Mouse (Mus musculus) lung, postnatal 36 days (tissue): Measurements from ENCODE around the gene Snx10.

Experiments
- DNase-seq: peaks from one replicate; pipeline ENCODE4 v3.0.0; 2022; ENCODE audit warnings: mixed read lengths

Gene Snx10

GRCm38 (mm10) chr6:51535571-51535970 is 11.9 kb downstream of the Snx10 start:
- no peak for DNase-seq

GRCm38 (mm10) chr6:51540525-51540924 is 16.8 kb downstream of the Snx10 start:
- peak; percentile 56 for DNase-seq

GRCm38 (mm10) chr6:51541422-51541821 is 17.7 kb downstream of the Snx10 start:
- no peak for DNase-seq

- no peak for DNase-seq
These were observed 18.4 kb downstream of the Snx10 start for GRCm38 (mm10) chr6:51542147-51542546.

GRCm38 (mm10) chr6:51543639-51544117 is 20.0 kb downstream of the Snx10 start:
- DNase-seq: no peak

DNA sequence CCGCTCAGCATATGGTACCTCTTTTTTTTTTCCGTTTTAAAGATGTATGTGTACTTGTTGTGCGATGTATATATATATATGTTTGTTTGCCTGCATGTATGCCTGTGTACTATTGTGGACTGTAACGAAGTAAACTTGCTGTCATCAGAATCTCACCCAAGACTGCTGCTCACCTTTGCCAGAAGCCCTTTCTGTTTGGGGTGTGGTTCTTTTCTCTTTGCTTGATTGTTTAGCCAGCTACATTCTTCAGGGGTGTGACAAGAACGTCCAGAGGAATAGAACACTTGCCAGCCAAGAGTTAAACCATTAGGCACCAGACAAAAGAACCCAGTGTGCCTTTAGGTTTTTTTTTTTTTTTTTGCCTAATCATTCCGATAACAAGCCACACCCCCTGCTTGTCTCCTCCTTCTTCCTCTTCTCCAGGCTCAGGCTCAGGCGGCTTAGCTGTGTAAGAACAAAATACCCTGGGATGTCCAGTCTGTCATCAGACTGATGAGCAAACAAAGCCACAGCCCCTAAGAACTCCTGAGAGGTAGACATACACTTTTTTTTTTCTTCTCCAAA is 20.5 kb downstream of the Snx10 start:
- peak; percentile 86 for DNase-seq

DNA sequence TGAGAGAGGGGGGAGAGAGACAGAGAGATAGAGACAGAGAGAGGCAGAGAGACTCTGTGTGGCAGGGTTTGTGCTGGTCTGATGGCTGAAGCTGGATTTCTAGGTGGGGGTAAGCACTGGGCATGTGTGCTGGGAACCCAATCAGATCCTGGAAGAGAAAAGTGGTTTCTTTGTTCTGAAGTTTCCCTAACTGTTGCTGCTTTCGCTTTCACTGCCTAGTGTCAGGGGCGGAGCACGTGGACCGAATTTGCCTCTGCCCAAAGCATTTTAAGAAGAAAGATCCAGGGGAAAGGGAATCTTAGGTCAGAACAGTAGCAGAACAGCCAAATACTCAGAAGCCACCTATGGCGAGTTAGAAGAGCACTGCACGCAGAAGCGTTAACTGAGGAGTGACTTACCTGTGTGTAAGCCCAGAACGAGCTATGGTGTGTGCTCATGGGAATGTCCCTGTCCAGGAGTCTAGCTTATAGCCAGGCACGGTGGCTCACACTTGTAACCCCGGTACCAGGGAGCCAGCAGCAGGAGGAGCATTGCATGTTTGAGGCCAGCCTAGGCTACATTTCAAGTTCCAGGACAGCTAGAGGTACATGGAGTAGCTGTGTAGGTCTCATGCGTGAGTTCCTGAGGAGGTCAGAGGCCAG is 21.6 kb downstream of the Snx10 start:
- DNase-seq: peak; percentile 80

- DNase-seq: no peak
These were observed 22.4 kb downstream of the Snx10 start for GRCm38 (mm10) chr6:51546085-51546484.

DNA sequence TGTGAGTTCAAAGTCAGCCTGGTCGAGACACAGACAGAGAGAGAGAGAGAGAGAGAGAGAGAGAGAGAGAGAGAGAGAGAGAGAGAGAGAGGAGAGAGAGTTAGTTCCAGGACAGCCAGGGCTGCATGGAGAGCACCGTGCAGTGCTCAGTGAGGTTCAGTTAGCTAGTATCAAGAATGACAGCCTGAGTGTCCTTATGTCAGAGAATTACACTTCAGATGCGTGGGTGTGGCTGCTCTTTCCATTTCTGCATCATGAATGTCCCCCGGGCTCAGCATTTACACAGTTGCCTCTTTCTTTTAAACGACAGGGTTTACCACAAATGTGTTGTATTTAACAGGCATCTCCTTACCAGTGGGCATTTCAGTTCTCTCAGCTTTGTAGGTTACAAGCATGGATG is 25.1 kb downstream of the Snx10 start:
- no peak for DNase-seq

GRCm38 (mm10) chr6:51551267-51551802 is 27.6 kb downstream of the Snx10 start:
- peak; percentile 35 for DNase-seq

DNA sequence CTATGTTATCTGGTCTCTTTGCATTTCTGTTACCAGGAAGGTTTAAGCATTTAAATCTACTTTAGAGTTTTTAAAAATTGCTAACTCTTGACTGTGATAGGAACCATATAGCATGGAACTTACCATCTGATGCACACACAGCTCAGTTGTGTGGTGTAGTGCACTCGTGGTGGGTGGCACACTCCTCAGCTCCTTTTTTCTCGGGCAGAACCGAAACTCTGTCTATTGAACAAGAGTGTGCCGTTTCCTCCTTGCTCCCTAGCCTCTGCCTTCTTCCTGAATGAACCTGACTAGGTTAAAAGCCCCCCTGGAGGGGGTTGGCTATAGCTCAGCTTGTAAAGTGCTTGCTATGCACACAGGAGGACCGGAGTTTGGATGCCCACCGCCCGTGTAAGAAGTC is 32.9 kb downstream of the Snx10 start:
- no peak for DNase-seq

DNA sequence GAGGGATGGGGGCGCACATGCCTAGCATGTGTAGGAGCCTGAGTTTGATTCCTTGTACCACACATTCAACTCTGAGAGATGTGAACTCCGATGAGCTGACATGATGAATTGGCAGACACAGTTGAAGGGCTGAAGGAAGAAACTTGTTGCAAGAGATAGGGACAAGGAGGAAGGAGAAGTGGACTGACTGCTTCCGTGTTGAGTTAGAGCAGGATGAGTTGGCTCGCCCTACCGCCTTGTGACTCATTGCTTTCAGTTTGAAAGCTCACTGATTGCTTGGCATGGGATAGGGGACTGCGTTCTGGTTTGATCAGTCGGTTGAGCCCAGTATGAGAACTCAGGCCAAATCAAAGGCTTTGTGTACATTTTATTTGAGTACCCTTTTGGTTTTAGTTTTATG is 34.6 kb downstream of the Snx10 start:
- peak; percentile 53 for DNase-seq

GRCm38 (mm10) chr6:51566771-51567680 is 43.3 kb downstream of the Snx10 start:
- DNase-seq: no peak

GRCm38 (mm10) chr6:51569086-51569485 is 45.4 kb downstream of the Snx10 start:
- no peak for DNase-seq

DNA sequence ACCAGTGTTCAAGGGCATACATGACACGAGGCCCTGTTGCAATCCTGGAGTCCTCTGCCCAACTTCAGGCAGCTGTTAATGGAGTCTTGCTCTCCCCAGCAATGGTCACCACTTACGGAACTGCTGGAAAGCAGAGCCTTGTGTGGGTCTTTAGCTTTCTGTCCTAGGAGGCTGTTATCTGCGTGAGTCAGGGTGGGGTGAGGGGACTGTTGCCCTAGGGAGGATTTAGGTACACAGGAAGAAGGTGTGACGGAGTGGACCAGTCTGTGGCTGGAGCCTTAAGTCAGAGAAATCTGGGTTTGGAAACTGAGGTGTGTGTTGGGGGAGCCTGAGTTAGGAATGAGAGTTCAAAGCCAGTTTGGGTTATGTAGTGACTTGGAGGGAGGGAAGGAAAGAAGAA is 49.4 kb downstream of the Snx10 start:
- no peak for DNase-seq

DNA sequence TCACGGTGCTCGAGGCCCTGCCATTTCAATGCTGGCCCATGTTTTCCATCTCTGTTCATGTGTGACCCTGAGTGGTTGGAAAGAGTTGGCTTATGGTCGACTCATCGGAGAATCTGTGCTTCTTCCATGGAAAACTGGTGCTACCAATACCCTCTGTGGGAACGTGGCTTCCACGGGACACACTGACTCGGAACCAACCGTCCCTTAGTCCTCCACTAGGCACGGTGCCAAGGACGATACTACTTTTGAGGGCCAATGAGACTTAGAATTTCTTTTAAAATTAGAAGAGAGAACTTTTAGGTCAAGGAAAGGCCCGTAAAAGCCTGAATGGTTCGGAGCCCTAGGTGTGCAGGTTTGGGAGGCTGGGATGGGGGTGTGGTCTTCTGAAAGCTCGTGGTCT is 50.4 kb downstream of the Snx10 start:
- DNase-seq: no peak

DNA sequence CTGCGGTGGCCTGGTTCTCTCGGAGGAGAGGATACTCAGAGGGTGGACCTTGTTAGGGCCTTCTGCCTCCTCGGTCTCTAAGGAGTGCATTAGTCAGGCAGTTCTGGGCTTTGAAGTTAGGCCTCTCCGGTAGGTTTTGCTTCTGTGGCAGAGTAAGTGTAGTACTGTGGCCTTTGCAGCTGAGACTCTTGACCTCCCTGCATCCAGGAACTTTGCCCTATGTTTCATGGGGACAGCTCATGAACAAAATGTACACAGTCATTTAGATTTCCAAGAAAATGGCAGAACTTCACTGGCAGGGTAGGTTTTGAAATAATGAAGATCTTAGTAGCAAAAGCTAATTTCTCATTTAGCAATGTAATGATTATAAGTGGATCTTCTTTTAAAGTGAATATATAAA is 54.7 kb downstream of the Snx10 start:
- no peak for DNase-seq

GRCm38 (mm10) chr6:51580040-51580680 is 56.5 kb downstream of the Snx10 start:
- peak; percentile 86 for DNase-seq

DNA sequence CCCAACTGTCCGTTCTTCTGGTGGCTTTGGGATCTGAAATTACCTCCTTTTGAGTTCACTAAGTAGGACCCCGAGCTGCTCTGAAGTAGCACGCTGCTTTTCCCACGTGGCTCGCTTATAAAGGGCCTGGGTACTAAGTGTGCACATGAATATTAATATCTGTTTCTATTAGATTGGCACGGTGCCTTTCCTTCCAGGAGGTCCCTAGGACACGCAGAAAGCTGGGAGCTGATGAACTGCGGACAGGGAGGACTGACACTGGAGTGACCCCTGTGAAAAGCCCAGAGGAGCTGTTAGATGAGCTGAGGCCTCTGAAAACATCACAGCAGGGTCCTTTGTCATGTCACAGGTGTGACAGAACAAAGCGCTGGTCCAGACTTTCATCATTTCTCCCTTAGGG is 57.7 kb downstream of the Snx10 start:
- no peak for DNase-seq

- no peak for DNase-seq
These were observed 58.4 kb downstream of the Snx10 start for GRCm38 (mm10) chr6:51582051-51582450.

DNA sequence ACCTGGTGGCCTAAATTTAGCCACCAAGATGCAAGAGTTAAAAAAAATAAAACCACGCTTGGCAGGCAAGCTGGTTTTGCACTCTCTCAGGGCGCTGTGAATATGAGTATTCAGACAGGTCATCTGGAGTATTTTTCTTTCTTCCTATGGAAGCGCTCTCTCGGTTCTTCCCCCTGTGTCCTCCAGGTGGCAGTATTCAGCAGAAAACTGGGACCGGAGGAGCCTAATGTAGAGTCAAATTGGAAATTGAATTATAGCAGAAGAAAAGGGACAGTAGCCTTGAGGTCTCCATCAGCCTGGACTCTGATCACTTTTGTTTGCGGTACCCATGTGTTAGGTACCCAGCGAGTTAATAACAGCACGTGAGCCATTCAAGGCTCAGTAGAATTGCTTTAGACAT is 62.3 kb downstream of the Snx10 start:
- peak; percentile 80 for DNase-seq

- no peak for DNase-seq
These were observed 63.6 kb downstream of the Snx10 start for GRCm38 (mm10) chr6:51587266-51587665.

DNA sequence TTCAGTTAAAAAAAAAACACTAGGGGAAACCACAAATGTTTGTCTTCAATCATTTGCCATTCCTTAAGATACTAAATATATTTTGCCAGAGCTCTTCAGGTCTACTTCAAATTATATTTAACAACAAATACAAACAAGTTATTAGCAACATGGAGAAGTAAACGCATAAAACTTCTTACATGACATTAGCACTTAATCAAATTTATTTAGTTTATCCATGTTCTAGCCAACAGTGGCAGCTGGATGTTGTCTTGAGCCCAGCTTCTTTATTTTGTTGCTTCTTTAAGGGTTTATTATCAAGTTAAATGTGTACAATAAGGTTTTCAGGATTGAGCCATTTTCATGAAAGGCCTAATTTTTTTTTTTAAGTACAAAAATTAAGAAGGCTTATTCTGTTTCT is 67.6 kb downstream of the Snx10 start:
- DNase-seq: no peak
